Mouse (Mus musculus) embryo, embryonic 10 days (tissue): ENCODE results near the gene Slc22a14.

ENCODE experiments used
- DNase-seq: peaks from one replicate; pipeline ENCODE4 v3.0.0-alpha.2; 2015; ENCODE audit warnings: low spot score

The Slc22a14 gene

DNA sequence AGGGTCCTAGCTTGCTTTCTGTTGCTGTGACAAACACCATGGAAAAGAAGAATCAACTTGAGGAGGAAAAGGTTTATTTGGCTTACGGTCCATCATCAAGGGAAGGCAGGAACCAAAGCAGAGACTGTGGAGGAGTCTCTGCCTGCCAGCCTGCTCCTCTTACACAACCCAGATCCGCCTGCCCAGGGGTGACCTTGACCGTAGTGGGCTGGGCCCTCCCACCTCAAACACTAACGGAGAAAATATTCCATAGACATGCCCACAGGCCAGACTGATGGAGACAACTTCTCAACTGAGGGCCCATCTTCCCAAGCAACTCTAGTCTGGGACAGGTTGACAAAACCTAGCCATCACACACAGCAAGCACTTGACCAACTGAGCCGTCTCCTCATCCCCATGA lies 223.3 kb downstream of the Slc22a14 start:
- DNase-seq, result no peak

DNA sequence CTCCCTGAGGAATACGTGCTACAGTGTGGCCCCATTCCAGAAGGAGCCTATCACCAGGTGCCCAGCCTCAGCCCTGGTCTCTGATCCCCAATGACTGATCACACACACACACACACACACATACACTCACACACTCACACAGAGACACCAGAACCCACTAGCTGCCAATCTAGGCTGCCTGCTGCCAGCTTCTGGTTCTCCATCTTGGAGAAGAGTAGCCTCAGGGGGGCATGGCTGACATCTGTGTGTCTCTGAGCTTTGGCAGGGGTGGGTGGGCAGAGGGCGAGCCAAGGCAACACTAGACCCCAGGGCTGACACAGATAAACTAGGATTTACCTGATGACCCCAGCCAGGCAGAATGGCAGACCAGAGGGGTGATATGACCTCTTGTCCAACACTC lies 226.5 kb downstream of the Slc22a14 start:
- DNase-seq, result no peak

GRCm38 (mm10) chr9:119130692-119131091 lies 234.7 kb downstream of the Slc22a14 start:
- no peak for DNase-seq

DNA sequence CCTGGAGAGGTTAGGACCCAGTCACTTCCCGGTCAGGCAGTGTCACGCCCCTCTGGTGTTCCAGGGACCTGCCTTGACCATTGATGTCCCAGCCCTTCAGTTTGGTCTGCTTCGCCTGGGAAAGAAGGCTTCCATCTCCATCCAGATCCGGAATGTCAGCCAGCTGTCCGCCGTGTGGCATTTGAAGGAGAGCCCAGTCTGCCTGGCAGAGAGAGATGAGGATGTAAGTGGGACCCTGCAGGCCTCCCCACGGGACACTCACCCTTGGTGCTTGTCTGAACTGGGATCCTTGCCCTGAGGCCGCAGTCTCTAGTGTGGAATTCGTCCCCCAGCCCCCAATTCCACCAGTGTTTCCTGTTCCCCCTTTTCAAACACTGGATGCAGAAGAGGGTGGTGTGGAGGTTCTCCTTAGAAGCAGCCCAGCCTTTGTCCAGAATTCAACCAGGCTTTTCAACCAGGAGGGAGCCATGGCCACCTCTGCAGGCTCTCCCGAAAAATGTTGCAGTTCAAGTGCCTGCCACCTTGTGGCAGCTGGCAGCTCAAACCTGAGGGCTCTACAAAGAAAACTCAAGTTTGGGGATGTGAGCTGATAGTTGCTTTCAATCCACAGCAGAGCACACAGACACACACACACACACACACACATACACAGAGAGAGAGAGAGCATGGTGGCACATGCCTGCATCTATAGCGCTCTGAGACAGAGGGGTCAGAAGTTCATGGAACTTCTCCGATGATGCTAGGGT lies 236.7 kb downstream of the Slc22a14 start:
- peak; percentile 10 for DNase-seq

- DNase-seq, result no peak
Measured at GRCm38 (mm10) chr9:119122596-119123369, 242.6 kb downstream of the Slc22a14 start.

DNA sequence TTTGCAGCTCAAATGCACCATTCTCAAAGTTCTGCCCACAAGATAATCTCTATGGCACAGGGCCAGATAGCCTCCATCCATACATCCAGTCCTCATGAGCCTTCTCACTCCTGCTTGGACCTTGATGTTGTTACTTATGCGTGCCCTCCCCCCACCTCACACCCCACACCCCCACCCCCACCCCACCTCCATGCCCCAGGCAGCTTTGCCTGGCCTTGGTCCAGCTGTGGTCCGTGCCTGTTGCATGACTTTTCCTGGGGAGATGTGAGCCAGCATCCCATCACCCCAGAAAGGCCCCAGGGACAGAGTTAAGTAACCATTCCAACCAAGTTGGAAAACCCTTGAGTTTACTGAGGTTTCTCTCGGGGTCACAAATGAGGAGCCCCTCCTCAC lies 245.2 kb downstream of the Slc22a14 start:
- DNase-seq, result no peak
